Mouse (Mus musculus): Measurements from ENCODE around the gene Pramel6. TPM values are rescaled to one million over a fixed set of nuclear protein-coding genes. Genes with fewer than 3 reads are reported as not detected.

The Pramel6 gene
- not detected for polyA plus RNA-seq (2017; shearing (Covaris generic))

DNA sequence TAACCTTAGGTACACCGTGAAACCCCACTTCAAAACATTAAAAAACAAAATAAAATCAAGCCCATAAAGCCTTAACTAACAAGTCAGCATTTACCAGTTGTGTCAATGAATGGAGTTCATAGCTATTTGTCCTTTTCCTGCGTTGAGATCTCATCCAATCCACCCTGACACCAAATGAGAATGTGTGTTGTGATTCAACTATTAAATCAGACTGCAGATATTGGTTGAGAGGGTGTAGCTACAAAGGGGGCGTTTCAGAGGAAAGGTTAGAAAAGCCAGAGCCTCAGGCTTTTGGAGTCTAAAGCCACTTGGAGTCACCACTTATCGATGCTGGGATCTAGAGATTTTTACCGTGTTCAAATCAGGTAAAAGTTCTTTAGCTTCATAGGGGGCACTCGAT lies at the start of gene Pramel6:
Gene Pramel6, plus strand, starts transcription at position 301 of the 400 bp plus-strand sequence.

DNA sequence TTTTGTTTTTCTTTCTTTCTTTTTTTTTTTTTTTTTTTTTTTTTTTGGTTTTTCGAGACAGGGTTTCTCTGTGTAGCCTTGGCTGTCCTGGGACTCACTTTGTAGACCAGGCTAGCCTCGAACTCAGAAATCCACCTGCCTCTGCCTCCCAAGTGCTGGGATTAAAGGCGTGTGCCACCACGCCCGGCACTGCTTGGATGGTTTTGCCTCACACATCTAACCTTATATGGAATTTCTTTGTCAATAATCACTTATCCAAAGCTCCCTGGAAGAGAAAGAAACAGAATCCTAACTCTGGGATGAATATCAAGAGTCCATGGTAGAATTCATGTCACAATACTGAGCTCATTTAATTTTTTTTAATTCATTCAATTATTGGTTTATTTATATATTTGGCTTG lies 9.4 kb upstream of the Pramel6 start, which contains the start of gene Pramel7:
Gene Pramel7, minus strand, starts transcription at position 101 of the 400 bp plus-strand sequence.

DNA sequence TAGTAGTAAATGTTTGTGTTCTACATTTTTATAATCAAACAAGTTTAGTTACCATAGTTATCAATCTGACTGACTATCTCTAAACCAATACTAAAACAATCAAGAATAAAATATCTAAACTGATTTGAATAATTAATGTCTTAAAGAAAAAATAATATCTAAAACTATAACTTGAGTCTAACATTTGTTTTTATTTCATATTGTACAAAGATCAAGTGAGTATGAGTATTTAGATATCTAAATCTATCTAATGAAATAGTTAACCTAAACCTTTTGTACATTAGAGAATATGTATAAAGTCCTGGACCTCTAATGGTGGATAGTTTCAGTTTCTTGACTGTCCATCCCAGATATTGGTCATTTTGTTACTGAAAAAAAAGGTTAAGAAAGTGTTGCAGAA lies 25.1 kb downstream of the Pramel6 start, which contains the start of gene Olfr153:
Gene Olfr153, plus strand, starts transcription at position 301 of the 400 bp plus-strand sequence.

GRCm38 (mm10) chr2:87545442-87545841 lies 39.1 kb downstream of the Pramel6 start, which contains the start of gene Olfr1128:
TSS of gene Olfr1128 (minus strand) at chr2:87545542.

Other genes with a start within 250 kb of the Pramel6 start
- gene Olfr1116, start 239.0 kb upstream of the Pramel6 start, polyA plus RNA-seq (2017; shearing (Covaris generic)), result not detected
- not detected for gene Olfr1118, start 199.0 kb upstream of the Pramel6 start, polyA plus RNA-seq (2017; shearing (Covaris generic))
- gene Olfr1120, start 151.8 kb upstream of the Pramel6 start, polyA plus RNA-seq (2017; shearing (Covaris generic)), result not detected
- gene Olfr1121, start 136.7 kb upstream of the Pramel6 start, polyA plus RNA-seq (2017; shearing (Covaris generic)), result not detected
- not detected for gene Olfr1122, start 120.7 kb upstream of the Pramel6 start, polyA plus RNA-seq (2017; shearing (Covaris generic))
- not detected for gene Olfr1123, start 89.9 kb upstream of the Pramel6 start, polyA plus RNA-seq (2017; shearing (Covaris generic))
- not detected for gene Olfr1124, start 76.3 kb upstream of the Pramel6 start, polyA plus RNA-seq (2017; shearing (Covaris generic))
- not detected for gene Olfr1126, start 52.6 kb upstream of the Pramel6 start, polyA plus RNA-seq (2017; shearing (Covaris generic))
- gene Pramel7, start 9.5 kb upstream of the Pramel6 start, polyA plus RNA-seq (2017; shearing (Covaris generic)), result not detected
- gene Olfr153, start 25.2 kb downstream of the Pramel6 start, polyA plus RNA-seq (2017; shearing (Covaris generic)), result not detected
- gene Olfr1128, start 39.0 kb downstream of the Pramel6 start, polyA plus RNA-seq (2017; shearing (Covaris generic)), result not detected
- gene Olfr1129, start 67.3 kb downstream of the Pramel6 start, polyA plus RNA-seq (2017; shearing (Covaris generic)), result not detected
- not detected for gene Olfr1130, start 99.6 kb downstream of the Pramel6 start, polyA plus RNA-seq (2017; shearing (Covaris generic))
- gene Olfr1131, start 120.5 kb downstream of the Pramel6 start, polyA plus RNA-seq (2017; shearing (Covaris generic)), result not detected
- gene Olfr1132, start 131.0 kb downstream of the Pramel6 start, polyA plus RNA-seq (2017; shearing (Covaris generic)), result not detected
- gene Olfr1133, start 140.8 kb downstream of the Pramel6 start, polyA plus RNA-seq (2017; shearing (Covaris generic)), result not detected
- not detected for gene Olfr1134, start 151.9 kb downstream of the Pramel6 start, polyA plus RNA-seq (2017; shearing (Covaris generic))
- not detected for gene Olfr1135, start 167.1 kb downstream of the Pramel6 start, polyA plus RNA-seq (2017; shearing (Covaris generic))
- not detected for gene Olfr1136, start 187.4 kb downstream of the Pramel6 start, polyA plus RNA-seq (2017; shearing (Covaris generic))
- gene Olfr1137, start 206.6 kb downstream of the Pramel6 start, polyA plus RNA-seq (2017; shearing (Covaris generic)), result not detected
- not detected for gene Olfr1138, start 233.4 kb downstream of the Pramel6 start, polyA plus RNA-seq (2017; shearing (Covaris generic))
- not detected for gene Olfr1140, start 237.2 kb downstream of the Pramel6 start, polyA plus RNA-seq (2017; shearing (Covaris generic))
- not detected for gene Olfr1141, start 247.4 kb downstream of the Pramel6 start, polyA plus RNA-seq (2017; shearing (Covaris generic))